Mouse (Mus musculus): Measurements from ENCODE around the gene 4930407I10Rik. TPM values are rescaled to one million over a fixed set of nuclear protein-coding genes. Genes with fewer than 3 reads are reported as not detected.

4930407I10Rik gene
- total and polyA plus RNA-seq, 3 experiments = 0.04 TPM; not detected in 2

GRCm38 (mm10) chr15:82019288-82019687 is 39.7 kb upstream of the 4930407I10Rik start:
- Histone ChIP-seq H3K9me3 (replicated peaks; ENCODE audit: low read length) (peaks cover 2% of the 10 kb centered on the region), H3K27me3 (replicated peaks) (no peaks in the 10 kb centered on the region), H3K4me1 (ENCODE audit: control insufficient read depth in 1 of 2, insufficient read depth in 2 of 2) (peaks cover 0 to 41% of the 10 kb centered on the region in 2 experiments; a peak in 2 of 4 replicates), H3K36me3 (replicated peaks in 1 of 2; ENCODE audit: control insufficient read depth in 1 of 2, insufficient read depth in 1 of 2, low read length in 1 of 2) (peaks cover 26 to 50% of the 10 kb centered on the region in 2 experiments), H3K79me2 (replicated peaks; ENCODE audit: control insufficient read depth, extremely low read depth, insufficient read depth, poor library complexity, severe bottlenecking) (peaks cover 21% of the 10 kb centered on the region), H3K9ac (ENCODE audit: insufficient read depth, low read depth) (no peak overlapping the region), H3K4me3 (replicated peaks in 1 of 3; ENCODE audit: low read depth in 2 of 3, low read length in 2 of 3, poor library complexity in 1 of 3) (no peak overlapping the region), H3K27ac (ENCODE audit: insufficient read depth, low read depth) (no peak overlapping the region), H3K4me2 (ENCODE audit: insufficient read depth, low read depth, poor library complexity, severe bottlenecking) (no peak overlapping the region)
- dilution Hi-C loops (cut with MboI; ENCODE audit: extremely low pct_ligation_motif_present, extremely low pct_unique_long_range_greater_than_20kb, low sequenced_read_pairs) = no loop called here
- in situ Hi-C loops (cut with MboI; ENCODE audit: low pct_ligation_motif_present, low pct_unique_long_range_greater_than_20kb, low sequenced_read_pairs) = no loop called here
- DNase-seq (ENCODE audit: extremely low read depth) = no peak
- TF ChIP-seq ZC3H11A (IDR thresholded peaks at IDR 0.05; ENCODE audit: low read depth, low read length) (no peak), USF1 (IDR thresholded peaks at IDR 0.05; ENCODE audit: low read depth, low read length) (no peak), ZMIZ1 (IDR thresholded peaks at IDR 0.05; ENCODE audit: low read depth, low read length) (no peak), ZNF384 (IDR thresholded peaks at IDR 0.05; ENCODE audit: low read depth, low read length) (no peak), NELFE (IDR thresholded peaks at IDR 0.05; ENCODE audit: low read depth, low read length) (no peak), HCFC1 (IDR thresholded peaks at IDR 0.05; ENCODE audit: low read depth, low read length) (no peak), RAD21 (IDR thresholded peaks at IDR 0.05; ENCODE audit: low read depth, low read length) (no peak)

DNA sequence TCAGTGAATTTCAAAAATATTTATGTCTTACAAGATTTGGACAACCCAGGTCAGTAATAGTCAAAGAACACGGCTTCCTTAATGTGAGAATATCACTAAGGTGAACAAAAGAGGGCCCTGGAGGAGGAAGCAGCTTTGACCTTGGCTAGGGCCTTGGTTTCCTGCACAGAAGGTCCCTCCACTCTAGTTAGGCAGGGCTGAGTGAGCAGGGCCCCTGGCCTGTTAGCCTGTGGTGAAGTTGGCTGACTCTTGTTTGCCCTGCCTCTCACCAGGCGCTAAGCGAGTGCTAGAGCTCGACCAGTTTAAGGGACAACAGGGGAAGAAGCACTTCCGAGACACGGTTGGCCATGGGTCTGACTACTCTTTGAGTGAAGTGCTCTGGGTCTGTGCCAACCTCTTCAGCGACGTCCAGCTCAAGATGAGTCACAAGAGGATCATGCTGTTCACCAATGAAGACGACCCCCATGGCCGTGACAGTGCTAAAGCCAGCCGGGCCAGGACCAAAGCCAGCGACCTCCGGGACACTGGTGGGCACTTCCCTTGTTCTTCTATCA is 36.3 kb upstream of the 4930407I10Rik start:
- Histone ChIP-seq H3K79me2 (replicated peaks; ENCODE audit: control insufficient read depth, extremely low read depth, insufficient read depth, poor library complexity, severe bottlenecking) (no peaks in the 10 kb centered on the region; the same call in 1 of the 2 replicates), H3K27me3 (replicated peaks) (no peaks in the 10 kb centered on the region), H3K36me3 (replicated peaks in 1 of 2; ENCODE audit: control insufficient read depth in 1 of 2, insufficient read depth in 1 of 2, low read length in 1 of 2) (peaks cover 53 to 80% of the 10 kb centered on the region in 2 experiments), H3K4me3 (replicated peaks in 1 of 3; ENCODE audit: low read depth in 2 of 3, low read length in 2 of 3, poor library complexity in 1 of 3) (no peak overlapping the region), H3K4me2 (ENCODE audit: insufficient read depth, low read depth, poor library complexity, severe bottlenecking) (no peak overlapping the region), H3K9me3 (replicated peaks; ENCODE audit: low read length) (peaks cover 2% of the 10 kb centered on the region), H3K4me1 (ENCODE audit: control insufficient read depth in 1 of 2, insufficient read depth in 2 of 2) (peaks cover 4 to 41% of the 10 kb centered on the region in 2 experiments), H3K27ac (ENCODE audit: insufficient read depth, low read depth) (no peak overlapping the region), H3K9ac (ENCODE audit: insufficient read depth, low read depth) (no peak overlapping the region)
- DNase-seq (ENCODE audit: extremely low read depth) = no peak
- no peak for TF ChIP-seq BHLHE40 (IDR thresholded peaks at IDR 0.05; ENCODE audit: low read depth, low read length)
- no peak for TF ChIP-seq KAT2A (IDR thresholded peaks at IDR 0.05; ENCODE audit: insufficient replicate concordance, low read length)
- no peak for TF ChIP-seq NELFE (IDR thresholded peaks at IDR 0.05; ENCODE audit: low read depth, low read length)
- TF ChIP-seq CHD1 (IDR thresholded peaks at IDR 0.05; ENCODE audit: low read depth, low read length) = no peak
- TF ChIP-seq CHD2 (IDR thresholded peaks at IDR 0.05; ENCODE audit: low read length) = no peak
- no peak for TF ChIP-seq TCF12 (IDR thresholded peaks at IDR 0.05; ENCODE audit: low read depth, low read length)
- no peak for TF ChIP-seq MAZ (IDR thresholded peaks at IDR 0.05; ENCODE audit: low read depth, low read length)
- no peak for TF ChIP-seq HCFC1 (IDR thresholded peaks at IDR 0.05; ENCODE audit: low read depth, low read length)
- TF ChIP-seq SMC3 (IDR thresholded peaks at IDR 0.05; ENCODE audit: low read depth, low read length) = no peak
- TF ChIP-seq NRF1 (IDR thresholded peaks at IDR 0.05; ENCODE audit: low read depth, low read length) = no peak
- no peak for TF ChIP-seq GABPA (IDR thresholded peaks at IDR 0.05; ENCODE audit: insufficient replicate concordance, low read depth, low read length)
- no peak for TF ChIP-seq ZKSCAN1 (IDR thresholded peaks at IDR 0.05; ENCODE audit: borderline replicate concordance, low read depth, low read length)
- no peak for TF ChIP-seq SIN3A (IDR thresholded peaks at IDR 0.05; ENCODE audit: low read length)
- TF ChIP-seq ELF1 (IDR thresholded peaks at IDR 0.05; ENCODE audit: low read depth, low read length) = no peak
- TF ChIP-seq ZC3H11A (IDR thresholded peaks at IDR 0.05; ENCODE audit: low read depth, low read length) = no peak
- TF ChIP-seq JUN (IDR thresholded peaks at IDR 0.05; ENCODE audit: insufficient read depth, low read depth, low read length) = no peak
- TF ChIP-seq POLR2AphosphoS2 (IDR thresholded peaks at IDR 0.05; ENCODE audit: low read depth, low read length) = no peak
- in situ Hi-C loops (cut with MboI; ENCODE audit: low pct_ligation_motif_present, low pct_unique_long_range_greater_than_20kb, low sequenced_read_pairs) = no loop called here
- dilution Hi-C loops (cut with MboI; ENCODE audit: extremely low pct_ligation_motif_present, extremely low pct_unique_long_range_greater_than_20kb, low sequenced_read_pairs) = no loop called here

All from CH12.LX (cell line).